Mouse (Mus musculus): ENCODE results near the gene Cdh3. TPM values are rescaled to one million over a fixed set of nuclear protein-coding genes. Genes with fewer than 3 reads are reported as not detected.
"Not testable (repeated sequence)": the region's sequence is repeated elsewhere in the genome, so short reads cannot be mapped to it uniquely, and the experiment has no call there.

Gene Cdh3
- polyA plus RNA-seq, 1 experiment from 2014 or later: 3.8 TPM

DNA sequence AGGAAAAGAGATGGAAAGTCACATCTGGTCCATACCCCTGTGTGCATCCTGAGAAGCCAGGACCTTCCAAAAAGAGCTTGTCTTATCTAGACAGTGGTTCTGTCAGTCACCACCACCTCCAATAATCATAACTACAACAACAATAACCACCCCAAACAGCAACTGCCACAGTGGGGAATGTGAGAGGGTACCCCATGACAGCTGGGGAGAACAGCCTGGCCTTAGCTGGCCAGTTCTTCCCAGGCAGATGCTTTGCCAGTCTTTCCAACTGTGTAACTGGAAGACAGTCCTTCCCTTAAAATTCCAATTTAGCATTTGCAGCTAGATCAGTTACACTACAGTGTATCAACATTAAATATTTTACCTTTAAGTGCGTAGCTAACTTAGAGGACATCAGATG is 40.2 kb downstream of the Cdh3 start:
- no peak overlapping the region for H3K9ac ChIP-seq (replicated peaks)
- no peaks in the 10 kb centered on the region for H3K36me3 ChIP-seq
- H3K27me3 ChIP-seq: no peaks in the 10 kb centered on the region
- no peak overlapping the region for H3K27ac ChIP-seq (replicated peaks)
- 95% methylated on average over 1 of the region's 1 CpGs for WGBS
- H3K4me3 ChIP-seq: no peak overlapping the region
- ATAC-seq (ENCODE audit: low FRiP score, low read depth): no peak
- H3K9me3 ChIP-seq: no peaks in the 10 kb centered on the region
- H3K4me2 ChIP-seq (replicated peaks): no peak overlapping the region
- H3K4me1 ChIP-seq: no peaks in the 10 kb centered on the region

DNA sequence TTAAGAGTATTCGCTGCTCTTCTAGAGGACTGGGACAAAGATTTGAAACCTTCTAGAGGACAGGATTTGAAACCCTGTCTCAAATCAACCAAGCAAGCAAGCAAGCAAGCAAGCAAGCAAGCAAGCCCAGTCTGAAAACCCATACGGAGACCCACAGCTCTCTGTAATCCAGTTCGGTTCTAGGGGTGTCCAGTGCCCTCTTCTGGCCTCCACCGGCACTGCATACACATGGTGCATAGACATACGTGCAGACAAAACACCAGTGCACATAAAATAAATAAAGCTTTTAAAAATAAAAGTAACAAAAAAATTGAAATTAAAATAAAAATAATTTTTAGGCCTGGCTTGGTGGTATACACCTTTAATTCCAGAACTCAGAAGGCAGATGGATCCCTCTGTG is 43.3 kb downstream of the Cdh3 start:
- Histone ChIP-seq H3K4me2 (replicated peaks) (no peak overlapping the region), H3K27me3 (no peaks in the 10 kb centered on the region), H3K27ac (replicated peaks) (no peak overlapping the region), H3K9ac (replicated peaks) (no peak overlapping the region), H3K36me3 (no peaks in the 10 kb centered on the region), H3K9me3 (peaks cover 9% of the 10 kb centered on the region), H3K4me1 (no peaks in the 10 kb centered on the region), H3K4me3 (no peak overlapping the region)
- ATAC-seq (ENCODE audit: low FRiP score, low read depth): no peak
- 95% methylated on average over 5 of the region's 5 CpGs for WGBS

DNA sequence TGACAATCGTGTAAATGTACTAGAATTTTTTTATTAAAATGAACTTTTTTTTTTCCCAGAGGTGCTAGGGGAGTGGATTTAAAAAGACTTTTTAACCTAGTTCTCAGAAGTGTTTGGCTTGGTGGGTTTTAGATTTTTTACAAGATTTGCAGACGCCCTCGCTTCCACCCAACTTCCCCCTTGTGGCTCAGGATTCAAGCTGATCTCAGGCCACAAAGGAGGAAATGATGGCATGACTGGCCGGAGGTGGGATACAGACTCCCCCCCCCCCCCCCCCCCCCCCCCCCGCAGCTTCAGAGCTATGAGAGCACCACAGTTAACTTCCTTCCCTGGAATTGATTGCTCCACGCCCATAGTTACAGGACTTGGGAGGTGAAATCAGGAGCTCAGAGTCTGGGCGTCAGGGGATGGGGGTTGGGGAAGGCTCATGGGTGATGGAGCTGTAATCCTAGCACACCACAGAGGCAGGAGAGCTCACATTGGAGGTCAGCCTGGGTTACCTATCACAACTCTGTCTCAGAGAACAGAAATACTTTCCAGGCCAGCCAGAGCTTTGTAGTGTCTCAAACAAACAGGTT is 45.5 kb downstream of the Cdh3 start:
- H3K9ac ChIP-seq (replicated peaks): no peak overlapping the region
- no peak for ATAC-seq (ENCODE audit: low FRiP score, low read depth)
- H3K36me3 ChIP-seq: no peaks in the 10 kb centered on the region
- 83% methylated on average over 6 of the region's 7 CpGs for WGBS
- no peak overlapping the region for H3K4me3 ChIP-seq
- H3K27me3 ChIP-seq: 0 out of 2 replicates have a peak, but pooled peaks cover 9% of the 10 kb centered on the region
- H3K4me2 ChIP-seq (replicated peaks): no peak overlapping the region
- H3K27ac ChIP-seq (replicated peaks): no peak overlapping the region
- peaks cover 4% of the 10 kb centered on the region; the same call in 1 of the 2 replicates for H3K4me1 ChIP-seq
- H3K9me3 ChIP-seq: peaks cover 9% of the 10 kb centered on the region

DNA sequence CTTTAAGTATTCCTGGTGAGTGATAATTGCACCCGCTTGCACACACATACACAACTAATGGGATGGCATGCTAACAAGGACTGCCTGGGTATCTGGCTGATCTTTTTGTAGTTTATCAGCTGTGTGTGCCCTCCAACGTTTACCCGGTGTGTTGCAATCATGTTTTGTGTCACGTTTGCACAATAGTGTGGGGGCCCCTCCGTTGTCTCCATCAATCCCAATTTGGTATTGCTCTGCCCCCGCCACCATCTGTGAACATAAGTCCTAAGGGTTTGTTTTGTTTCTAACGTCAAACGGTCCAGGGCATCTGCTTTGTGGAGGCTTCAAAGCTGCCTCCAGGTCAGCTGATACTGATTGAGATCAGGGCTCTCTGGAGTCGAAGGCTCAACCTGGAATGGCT is 49.2 kb downstream of the Cdh3 start:
- Histone ChIP-seq H3K9ac (replicated peaks) (no peak overlapping the region), H3K27me3 (0 out of 2 replicates have a peak, but pooled peaks cover 15% of the 10 kb centered on the region), H3K27ac (replicated peaks) (no peak overlapping the region), H3K9me3 (peaks cover 9% of the 10 kb centered on the region), H3K36me3 (no peaks in the 10 kb centered on the region), H3K4me1 (peaks cover 4% of the 10 kb centered on the region; the same call in 1 of the 2 replicates), H3K4me2 (replicated peaks) (no peak overlapping the region), H3K4me3 (no peak overlapping the region)
- WGBS: 68% methylated on average over 9 of the region's 9 CpGs
- ATAC-seq (ENCODE audit: low FRiP score, low read depth): no peak

DNA sequence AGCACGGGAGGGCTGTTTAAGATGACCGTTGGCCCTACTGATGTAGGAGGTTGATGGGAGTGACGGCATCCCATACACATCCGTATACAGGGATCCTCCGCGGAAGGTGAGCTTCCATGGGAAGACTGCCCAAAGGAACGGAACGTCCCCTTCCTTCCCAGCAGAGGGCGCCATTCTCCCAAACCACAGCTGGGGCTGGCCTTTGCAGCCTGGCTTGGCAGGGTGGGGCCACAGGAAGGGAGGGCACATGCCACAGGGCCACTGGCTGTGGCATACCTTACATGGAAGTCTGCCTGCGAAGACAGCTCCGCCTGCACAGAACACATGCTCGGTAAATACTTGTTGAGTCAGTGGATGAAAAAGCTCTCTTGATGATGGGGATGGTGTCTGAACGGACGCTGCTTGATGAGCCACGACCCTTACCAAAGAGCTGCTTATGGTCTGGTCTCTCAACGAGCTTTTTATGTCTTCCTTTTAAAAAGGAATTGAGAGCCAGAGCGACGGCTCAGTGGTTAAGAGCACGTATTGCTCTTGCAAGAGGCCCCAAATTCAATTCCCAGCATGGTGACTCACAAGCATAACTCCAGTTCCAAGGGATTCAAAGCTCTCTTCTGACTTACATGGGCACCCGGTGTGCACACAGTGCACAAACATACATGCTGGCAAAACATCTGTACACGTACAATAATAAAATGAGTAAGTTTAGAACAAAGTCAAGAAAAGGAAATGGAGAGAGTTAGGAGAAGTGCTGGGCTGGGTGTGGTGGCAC is 50.6 kb downstream of the Cdh3 start:
- H3K9me3 ChIP-seq: peaks cover 9% of the 10 kb centered on the region
- no peak overlapping the region for H3K4me3 ChIP-seq
- peaks cover 4% of the 10 kb centered on the region; the same call in 1 of the 2 replicates for H3K4me1 ChIP-seq
- 0 out of 2 replicates have a peak, but pooled peaks cover 15% of the 10 kb centered on the region for H3K27me3 ChIP-seq
- no peak overlapping the region for H3K27ac ChIP-seq (replicated peaks)
- 0 out of 2 replicates have a peak, but pooled peaks have one; percentile 41 for ATAC-seq (ENCODE audit: low FRiP score, low read depth)
- no peaks in the 10 kb centered on the region for H3K36me3 ChIP-seq
- H3K9ac ChIP-seq (replicated peaks): no peak overlapping the region
- no peak overlapping the region for H3K4me2 ChIP-seq (replicated peaks)
- 33% methylated on average over 20 of the region's 21 CpGs for WGBS

DNA sequence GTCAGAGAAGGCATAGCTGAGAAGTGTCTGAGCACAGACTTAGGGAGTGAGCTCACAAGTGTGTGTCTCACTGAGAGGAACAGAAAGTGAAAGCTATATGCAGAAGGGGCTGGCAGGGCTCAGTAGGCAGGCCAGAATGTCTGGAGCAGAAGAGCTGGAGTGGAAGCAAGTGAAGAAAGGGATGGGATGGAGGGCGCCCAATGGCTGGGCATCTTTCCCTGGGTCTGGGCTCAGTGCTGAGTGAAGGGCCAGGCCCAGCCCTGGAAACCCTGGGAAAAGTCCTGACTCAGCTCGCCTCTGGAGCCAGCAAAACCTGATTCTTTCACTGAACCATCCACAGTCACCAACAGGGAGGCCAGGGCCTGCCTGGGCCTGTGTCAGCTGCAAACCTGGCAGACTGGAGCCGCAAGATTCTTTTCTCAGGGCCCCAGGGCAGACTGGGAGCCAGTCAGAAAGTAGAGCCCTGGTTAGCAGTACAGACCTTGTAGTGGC is 53.0 kb downstream of the Cdh3 start:
- Histone ChIP-seq H3K4me2 (replicated peaks) (no peak overlapping the region), H3K4me3 (no peak overlapping the region), H3K4me1 (peaks cover 6% of the 10 kb centered on the region), H3K9me3 (no peaks in the 10 kb centered on the region), H3K27me3 (0 out of 2 replicates have a peak, but pooled peaks cover 15% of the 10 kb centered on the region), H3K36me3 (no peaks in the 10 kb centered on the region), H3K9ac (replicated peaks) (no peak overlapping the region), H3K27ac (replicated peaks) (no peak overlapping the region)
- WGBS: 71% methylated on average over 3 of the region's 3 CpGs
- no peak for ATAC-seq (ENCODE audit: low FRiP score, low read depth)

- no peak overlapping the region for H3K4me2 ChIP-seq (replicated peaks)
- H3K36me3 ChIP-seq: no peaks in the 10 kb centered on the region
- no peak overlapping the region for H3K27ac ChIP-seq (replicated peaks)
- WGBS: 31% methylated on average over 7 of the region's 7 CpGs
- H3K9me3 ChIP-seq: no peaks in the 10 kb centered on the region
- H3K4me1 ChIP-seq: peaks cover 6% of the 10 kb centered on the region; the same call in 1 of the 2 replicates
- H3K9ac ChIP-seq (replicated peaks): no peak overlapping the region
- H3K4me3 ChIP-seq: no peak overlapping the region
- H3K27me3 ChIP-seq: peaks cover 10% of the 10 kb centered on the region; the same call in 1 of the 2 replicates
- peak; percentile 91 for ATAC-seq (ENCODE audit: low FRiP score, low read depth)
These were observed 58.3 kb downstream of the Cdh3 start for GRCm38 (mm10) chr8:106569006-106569405.

DNA sequence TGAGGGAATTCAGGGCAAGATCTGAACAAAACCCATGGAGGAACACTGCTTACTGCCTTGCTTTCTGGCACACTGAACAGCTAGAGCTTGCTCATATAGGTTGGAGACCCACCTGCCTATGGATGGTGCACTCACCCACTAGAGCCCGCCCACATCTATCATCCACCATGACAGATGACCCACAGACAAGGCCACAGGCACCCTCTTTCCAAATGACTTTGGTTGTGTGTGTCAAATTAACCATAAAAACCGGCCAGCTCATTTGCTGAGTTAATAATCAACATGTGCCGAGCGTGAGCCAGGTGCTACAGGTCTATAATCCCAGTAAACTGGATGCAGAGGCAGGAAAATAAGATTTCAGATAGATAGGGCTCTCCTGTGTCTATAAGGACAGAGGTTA is 59.7 kb downstream of the Cdh3 start:
- no peak overlapping the region for H3K4me2 ChIP-seq (replicated peaks)
- no peaks in the 10 kb centered on the region for H3K36me3 ChIP-seq
- peaks cover 6% of the 10 kb centered on the region; the same call in 1 of the 2 replicates for H3K4me1 ChIP-seq
- no peak overlapping the region for H3K9ac ChIP-seq (replicated peaks)
- no peak overlapping the region for H3K27ac ChIP-seq (replicated peaks)
- peaks cover 16% of the 10 kb centered on the region for H3K27me3 ChIP-seq
- H3K9me3 ChIP-seq: no peaks in the 10 kb centered on the region
- ATAC-seq (ENCODE audit: low FRiP score, low read depth): no peak
- 81% methylated on average over 4 of the region's 4 CpGs for WGBS
- no peak overlapping the region for H3K4me3 ChIP-seq

DNA sequence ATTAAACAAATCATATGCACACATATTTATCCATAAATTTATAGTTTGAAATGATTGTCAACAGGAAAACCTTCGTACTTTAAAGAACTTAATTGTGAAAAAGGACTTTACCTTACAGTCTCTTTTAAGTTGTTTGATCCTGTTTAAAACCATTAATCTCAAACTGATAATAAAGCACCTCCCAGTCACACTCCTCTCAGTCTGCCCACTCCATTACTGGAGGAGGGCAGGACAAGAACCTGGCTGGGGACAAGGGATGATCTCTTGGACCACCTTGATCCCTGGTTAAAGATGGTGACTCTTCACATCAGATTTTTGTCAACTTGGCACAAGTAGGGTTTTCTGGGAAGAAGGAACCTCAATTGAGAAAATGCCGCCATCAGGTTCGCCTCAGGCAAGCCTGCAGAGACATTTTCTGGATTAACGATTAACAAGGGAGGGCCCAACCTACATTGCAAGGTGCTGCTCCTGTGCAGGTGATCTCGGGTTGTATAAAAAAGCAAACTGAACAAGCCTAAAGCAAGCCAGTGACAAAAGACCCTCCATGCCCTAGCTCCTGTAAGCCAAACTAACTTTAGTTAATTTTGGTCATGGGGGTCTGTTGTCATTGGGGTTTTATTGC is 61.0 kb downstream of the Cdh3 start:
- Histone ChIP-seq H3K9me3 (no peaks in the 10 kb centered on the region), H3K4me1 (peaks cover 6% of the 10 kb centered on the region; the same call in 1 of the 2 replicates), H3K27ac (replicated peaks) (no peak overlapping the region), H3K27me3 (peaks cover 16% of the 10 kb centered on the region), H3K9ac (replicated peaks) (no peak overlapping the region), H3K36me3 (no peaks in the 10 kb centered on the region), H3K4me2 (replicated peaks) (no peak overlapping the region), H3K4me3 (no peak overlapping the region)
- ATAC-seq (ENCODE audit: low FRiP score, low read depth): no peak
- 88% methylated on average over 5 of the region's 5 CpGs for WGBS

- not testable (repeated sequence) for H3K27ac ChIP-seq (replicated peaks); H3K4me1 ChIP-seq; H3K9ac ChIP-seq (replicated peaks); H3K4me3 ChIP-seq; H3K4me2 ChIP-seq (replicated peaks); ATAC-seq (ENCODE audit: low FRiP score, low read depth); H3K36me3 ChIP-seq; H3K9me3 ChIP-seq
- 89% methylated on average over 1 of the region's 1 CpGs for WGBS
- peaks cover 16% of the 10 kb centered on the region for H3K27me3 ChIP-seq
These were observed 61.5 kb downstream of the Cdh3 start for GRCm38 (mm10) chr8:106572175-106572574.

GRCm38 (mm10) chr8:106573168-106573567 is 62.5 kb downstream of the Cdh3 start, which contains the start of gene Gm10073:
Gene Gm10073 (minus strand): TSS chr8:106573461.
- not testable (repeated sequence) for H3K4me2 ChIP-seq (replicated peaks); H3K27ac ChIP-seq (replicated peaks); H3K9ac ChIP-seq (replicated peaks); H3K4me1 ChIP-seq; H3K9me3 ChIP-seq; H3K4me3 ChIP-seq; H3K36me3 ChIP-seq; ATAC-seq (ENCODE audit: low FRiP score, low read depth)
- WGBS: 47% methylated on average over 20 of the region's 20 CpGs
- H3K27me3 ChIP-seq: peaks cover 16% of the 10 kb centered on the region

- Histone ChIP-seq H3K4me3 (no peak overlapping the region), H3K9me3 (no peaks in the 10 kb centered on the region), H3K36me3 (no peaks in the 10 kb centered on the region), H3K9ac (replicated peaks) (no peak overlapping the region), H3K27me3 (peaks cover 16% of the 10 kb centered on the region), H3K27ac (replicated peaks) (no peak overlapping the region), H3K4me1 (no peaks in the 10 kb centered on the region), H3K4me2 (replicated peaks) (no peak overlapping the region)
- 82% methylated on average over 4 of the region's 4 CpGs for WGBS
- no peak for ATAC-seq (ENCODE audit: low FRiP score, low read depth)
These were observed 63.6 kb downstream of the Cdh3 start for GRCm38 (mm10) chr8:106574283-106574682.

Data from midbrain, embryonic 12.5 days (tissue).